Mouse (Mus musculus): ENCODE data around the gene Lamtor3. TPM values are rescaled to one million over a fixed set of nuclear protein-coding genes. Genes with fewer than 3 reads are reported as not detected.
A peak's percentile ranks its signal among the peaks of the same experiment; 100 is the strongest.

Gene Lamtor3
- total RNA-seq, 2 experiments from 2014 or later, result 64.4 to 65.3 TPM

DNA sequence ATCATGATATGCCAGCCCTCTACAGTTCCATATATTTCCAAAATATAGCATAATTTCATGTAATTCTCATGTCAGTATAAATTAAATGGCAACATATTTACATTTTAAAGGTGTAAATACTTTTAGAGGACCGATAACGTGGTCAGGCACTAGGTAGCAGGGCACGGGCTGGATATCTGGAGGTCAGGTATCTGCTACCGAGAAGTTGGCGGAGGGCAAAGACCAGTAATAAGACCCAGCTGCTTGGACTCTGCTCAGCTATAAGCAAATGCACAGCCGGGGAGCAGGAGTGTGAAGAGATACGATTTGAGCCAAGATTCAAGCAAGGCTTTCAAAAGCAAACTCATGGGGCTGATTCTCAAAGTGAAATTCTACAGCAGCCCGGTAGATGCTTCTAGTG lies 56.0 kb downstream of the Lamtor3 start:
- no peak for DNase-seq (ENCODE audit: low spot score in 2 of 2)
- no peak for TF ChIP-seq CTCF (conservative IDR thresholded peaks at IDR 0.05)
- no peak overlapping the region for H3K27ac ChIP-seq
- no peak overlapping the region for H3K4me3 ChIP-seq

DNA sequence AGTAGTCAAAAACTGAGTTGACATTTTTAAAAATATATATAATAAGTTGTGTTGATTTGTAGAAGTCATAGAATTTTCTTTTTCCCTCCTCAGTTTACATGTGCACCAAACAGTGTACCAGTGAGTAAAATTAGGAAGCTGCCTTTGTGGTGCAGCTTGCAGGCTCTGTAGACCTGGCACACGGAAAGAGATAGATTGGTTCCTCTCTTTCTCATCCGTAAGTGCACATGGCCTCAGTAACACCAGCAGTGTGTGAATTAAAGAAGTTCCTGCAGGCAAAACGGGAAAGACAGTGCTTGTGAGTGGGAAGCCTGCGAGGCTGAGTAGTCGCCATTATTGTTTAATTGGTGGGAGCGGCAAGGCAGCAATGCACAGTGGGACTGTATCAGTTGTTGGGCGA lies 57.1 kb downstream of the Lamtor3 start:
- DNase-seq (ENCODE audit: low spot score in 2 of 2), result no peak
- no peak for TF ChIP-seq CTCF (conservative IDR thresholded peaks at IDR 0.05)
- Histone ChIP-seq H3K4me3 (no peak overlapping the region), H3K27ac (no peak overlapping the region)

DNA sequence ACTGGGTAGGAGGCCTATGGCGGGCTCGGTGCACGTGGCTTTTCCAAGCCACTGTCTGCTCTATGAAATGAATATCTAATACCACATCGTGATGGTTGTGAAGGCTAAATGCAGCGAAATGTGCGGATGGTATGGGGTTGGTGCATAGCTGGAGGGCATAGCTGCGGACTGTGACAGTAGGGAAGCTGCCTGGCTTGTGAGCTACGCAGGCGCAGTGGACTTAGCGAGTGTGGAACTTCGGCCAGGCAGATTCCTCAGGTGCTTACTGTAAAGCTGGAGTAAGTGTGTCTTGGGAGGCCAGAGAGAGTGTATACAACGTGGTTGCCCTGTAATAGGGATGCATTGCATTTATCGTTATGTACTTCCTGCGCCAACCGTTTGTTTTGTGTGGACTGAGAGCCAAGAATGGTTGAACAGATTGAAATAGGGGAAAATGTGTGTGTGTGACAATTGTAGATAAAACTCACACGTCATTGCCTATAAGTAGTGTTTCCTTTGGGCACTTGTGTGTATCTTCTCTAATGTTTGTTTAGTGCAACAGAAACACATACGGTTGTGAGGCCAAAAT lies 57.6 kb downstream of the Lamtor3 start:
- no peak for TF ChIP-seq CTCF (conservative IDR thresholded peaks at IDR 0.05)
- Histone ChIP-seq H3K4me3 (no peak overlapping the region), H3K27ac (0 out of 2 replicates have a peak overlapping the region, but pooled peaks have one; percentile 18)
- DNase-seq (ENCODE audit: low spot score in 2 of 2), result no peak

DNA sequence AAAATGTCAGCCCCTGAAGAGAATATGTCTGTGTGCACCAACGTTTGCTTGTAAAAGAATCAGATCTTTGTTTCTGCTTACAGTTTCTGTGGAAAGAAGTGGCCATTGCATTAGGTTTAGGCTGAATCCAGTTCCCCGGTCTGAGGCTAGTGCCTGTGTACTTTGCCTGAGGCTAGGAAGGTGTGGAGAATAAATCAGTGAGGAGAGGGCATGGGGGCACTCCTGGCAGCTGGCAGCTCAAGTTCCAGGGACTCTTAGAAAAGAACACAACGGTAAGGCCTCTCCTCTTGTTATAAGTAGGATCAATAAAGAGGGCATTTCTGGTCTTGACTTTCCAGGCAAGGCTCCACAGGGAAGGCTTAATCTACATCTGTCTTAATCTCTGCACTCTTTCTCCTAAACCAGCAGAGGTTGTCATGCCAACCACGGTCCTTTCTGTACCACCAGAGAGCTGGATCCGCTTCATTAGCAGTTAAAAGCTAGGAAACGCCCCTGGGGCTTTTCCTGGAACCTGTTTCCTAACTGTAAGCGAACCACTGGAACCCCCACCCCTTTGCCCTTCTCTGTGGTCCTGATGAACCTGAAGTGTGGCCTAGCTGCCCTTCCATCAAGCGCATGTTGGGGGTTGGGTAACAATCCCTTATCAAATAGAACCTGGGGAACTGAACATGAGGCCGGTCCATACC lies 58.8 kb downstream of the Lamtor3 start:
- Histone ChIP-seq H3K4me3 (no peak overlapping the region), H3K27ac (peak overlapping the region; percentile 86)
- no peak for TF ChIP-seq CTCF (conservative IDR thresholded peaks at IDR 0.05)
- no peak for DNase-seq (ENCODE audit: low spot score in 2 of 2)

DNA sequence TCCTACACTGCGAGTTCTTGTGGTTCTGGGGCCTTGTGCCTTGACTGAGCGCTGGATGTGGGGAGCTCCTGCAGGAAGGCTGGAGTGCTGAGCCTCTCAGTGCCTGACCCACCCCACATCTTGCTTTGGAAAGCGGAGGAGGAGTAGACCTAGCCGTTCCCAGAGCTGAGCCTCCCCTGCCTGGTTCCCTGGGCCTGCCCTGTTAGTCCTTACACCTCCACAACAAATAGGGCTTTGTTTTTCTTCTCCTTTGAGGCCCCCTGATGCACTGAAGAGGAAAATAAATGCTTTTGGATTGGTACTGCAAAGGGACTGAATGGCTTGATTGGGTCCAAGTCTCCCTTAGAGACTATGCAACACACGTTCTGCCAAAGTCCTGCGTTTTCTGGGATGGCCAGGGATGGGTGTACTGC lies 59.3 kb downstream of the Lamtor3 start:
- no peak for TF ChIP-seq CTCF (conservative IDR thresholded peaks at IDR 0.05)
- DNase-seq (ENCODE audit: low spot score in 2 of 2), result peak in 1 of 2 experiments; percentile 38
- Histone ChIP-seq H3K4me3 (no peak overlapping the region), H3K27ac (peak overlapping the region; percentile 86)

DNA sequence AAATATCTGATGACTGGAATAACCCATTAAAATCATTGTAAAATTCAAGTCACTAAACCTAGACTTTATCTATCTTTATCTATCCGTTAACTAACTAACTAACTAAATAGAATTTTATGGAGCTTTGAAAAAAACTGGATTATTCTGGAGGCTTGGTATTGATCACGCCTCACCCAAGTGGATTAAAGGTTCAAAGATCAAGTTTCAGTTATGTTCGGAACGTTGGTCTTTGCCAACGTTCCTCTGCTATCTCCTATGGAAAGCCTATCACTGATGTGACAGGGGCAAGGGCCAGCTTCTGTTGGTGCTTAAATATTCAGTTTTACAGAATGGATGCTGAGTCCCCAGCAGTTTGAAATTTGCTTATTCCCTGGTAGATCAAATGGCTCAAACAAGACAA lies 59.9 kb downstream of the Lamtor3 start:
- no peak for DNase-seq (ENCODE audit: low spot score in 2 of 2)
- Histone ChIP-seq H3K4me3 (peak overlapping the region; percentile 17; the same call in 1 of the 2 replicates), H3K27ac (peak overlapping the region; percentile 86)
- TF ChIP-seq CTCF (conservative IDR thresholded peaks at IDR 0.05), result no peak

Other genes starting within 250 kb of the Lamtor3 start
- not detected for gene Gm21962, start 247.0 kb upstream of the Lamtor3 start, total RNA-seq (2021)
- 100 to 1,000 TPM; 142 to 147 TPM for gene H2afz, start 54.0 kb upstream of the Lamtor3 start, total RNA-seq (2021)
- gene Dnajb14, start 50.8 kb upstream of the Lamtor3 start, total RNA-seq (2021), result 10 to 100 TPM; 52.7 to 52.9 TPM
- gene Dapp1, start 63.0 kb downstream of the Lamtor3 start, total RNA-seq (2021), result 1 to 10 TPM; 4.2 to 5.6 TPM
- gene 1110002E22Rik, start 146.5 kb downstream of the Lamtor3 start, total RNA-seq (2021), result 1 to 10 TPM; 2.2 to 2.5 TPM
- gene Gm5105, start 148.9 kb downstream of the Lamtor3 start, total RNA-seq (2021), result under 1 TPM in 1 of 2 experiments, not detected in 1; 0.22 TPM
- 1 to 10 TPM; 5.1 to 5.6 TPM for gene Trmt10a, start 224.9 kb downstream of the Lamtor3 start, total RNA-seq (2021)
- 1 to 10 TPM; 6.9 to 7.2 TPM for gene Mttp, start 226.5 kb downstream of the Lamtor3 start, total RNA-seq (2021)